Mouse (Mus musculus): ENCODE data around the gene Arxes1.
"Not testable (repeated sequence)": the region's sequence is repeated elsewhere in the genome, so short reads cannot be mapped to it uniquely, and the experiment has no call there.

Arxes1 gene

DNA sequence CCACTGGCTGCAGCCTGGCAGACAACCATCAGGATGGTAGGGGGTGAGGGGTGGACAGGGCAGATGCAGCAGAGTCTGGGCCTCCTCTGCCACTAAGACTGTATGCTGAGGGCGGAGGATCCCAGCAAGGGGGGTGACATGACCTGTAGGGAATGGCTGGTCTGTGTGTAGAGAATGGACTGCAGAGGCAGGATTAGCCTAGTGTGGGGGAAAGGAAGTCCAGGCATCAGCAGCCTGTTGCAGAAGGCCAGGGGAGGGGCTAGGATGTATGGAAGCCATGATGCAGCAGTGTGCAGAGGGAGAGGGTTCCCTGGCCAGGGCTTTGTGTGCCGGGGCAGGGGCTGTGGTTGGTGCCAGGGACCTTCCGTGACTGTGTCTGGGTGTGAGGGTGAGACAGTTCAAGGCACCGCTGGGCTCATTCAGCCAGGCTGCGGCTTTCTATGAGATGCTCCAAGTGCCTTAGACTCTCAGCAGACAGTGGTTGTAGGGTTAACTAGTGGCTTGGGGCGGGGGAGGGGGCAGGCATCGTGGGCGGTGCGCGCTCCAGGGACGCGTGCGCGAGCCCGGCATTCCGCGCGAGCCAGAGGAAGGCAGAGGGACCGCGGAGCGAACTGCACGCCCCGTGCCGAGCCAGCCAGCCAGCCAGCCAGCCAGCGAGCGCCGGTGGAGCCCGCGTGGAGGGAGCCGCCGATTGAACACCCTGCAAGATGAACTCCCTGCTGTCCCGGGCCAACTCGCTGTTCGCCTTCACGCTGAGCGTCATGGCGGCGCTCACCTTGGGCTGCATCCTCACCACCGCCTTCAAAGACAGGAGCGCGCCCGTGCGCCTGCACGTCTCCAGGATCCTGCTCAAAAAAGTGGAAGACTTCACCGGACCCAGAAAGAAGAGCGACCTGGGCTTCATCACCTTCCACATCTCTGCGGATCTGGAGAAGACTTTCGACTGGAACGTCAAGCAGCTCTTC lies at the start of gene Arxes1:
TSS of gene Arxes1 (plus strand) at position 569 of the 965 bp plus-strand sequence.
- peak; percentile 9 to 13 for DNase-seq (ENCODE audit: low spot score in 2 of 2)

DNA sequence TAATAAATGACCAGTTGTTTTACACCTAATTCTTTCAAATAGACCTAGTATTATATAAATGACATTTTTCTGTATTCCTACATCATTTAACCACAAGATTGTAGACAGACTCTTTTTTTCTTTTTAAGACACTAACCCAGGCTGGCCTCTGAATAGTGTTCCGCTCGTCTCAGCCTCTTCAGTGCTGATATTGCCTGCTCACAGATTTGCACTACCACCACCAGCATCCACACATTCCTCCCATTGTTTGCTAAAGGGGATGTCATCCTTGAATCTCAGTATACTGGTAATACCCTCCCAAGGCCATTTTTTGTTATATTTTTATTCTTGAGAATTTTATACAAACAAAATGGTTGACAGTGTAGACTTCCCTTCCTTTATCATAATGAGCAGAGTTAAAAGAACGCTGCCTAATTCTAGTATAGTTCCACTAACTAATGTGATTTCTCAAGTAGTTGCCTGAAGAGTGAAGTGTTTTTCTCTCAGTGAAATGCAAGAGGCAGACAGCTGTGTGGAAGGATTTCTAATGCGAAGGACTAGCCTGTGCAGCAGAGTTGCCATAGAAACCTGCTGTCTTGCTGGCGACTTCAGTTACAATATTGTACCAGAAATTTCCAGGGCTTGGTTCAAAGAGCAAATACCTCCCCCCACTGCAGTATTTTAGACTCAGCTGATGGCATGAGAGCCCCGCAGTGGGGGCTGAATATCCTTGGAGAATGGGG lies 48.5 kb upstream of the Arxes1 start:
- DNase-seq (ENCODE audit: low spot score in 2 of 2) = no peak

GRCm38 (mm10) chrX:135986267-135986666 lies 46.9 kb upstream of the Arxes1 start:
- no peak for DNase-seq (ENCODE audit: low spot score in 2 of 2)

- no peak for DNase-seq (ENCODE audit: low spot score in 2 of 2)
Measured at GRCm38 (mm10) chrX:135990661-135991060, 42.5 kb upstream of the Arxes1 start.

GRCm38 (mm10) chrX:135993192-135993594 lies 40.0 kb upstream of the Arxes1 start:
- DNase-seq (ENCODE audit: low spot score in 2 of 2) = not testable (repeated sequence)

GRCm38 (mm10) chrX:135993664-135994119 lies 39.5 kb upstream of the Arxes1 start, which contains the start of gene Arxes2:
Arxes2 (plus strand) TSS chrX:135993824.
- not testable (repeated sequence) for DNase-seq (ENCODE audit: low spot score in 2 of 2)

GRCm38 (mm10) chrX:136007199-136007843 lies 25.8 kb upstream of the Arxes1 start:
- no peak for DNase-seq (ENCODE audit: low spot score in 2 of 2)

GRCm38 (mm10) chrX:136014392-136014791 lies 18.8 kb upstream of the Arxes1 start:
- no peak for DNase-seq (ENCODE audit: low spot score in 2 of 2)

- DNase-seq (ENCODE audit: low spot score in 2 of 2) = no peak
Measured at GRCm38 (mm10) chrX:136030331-136030730, 2.8 kb upstream of the Arxes1 start.

GRCm38 (mm10) chrX:136043726-136044125 lies 10.6 kb downstream of the Arxes1 start:
- DNase-seq (ENCODE audit: low spot score in 2 of 2) = no peak

GRCm38 (mm10) chrX:136047528-136047927 lies 14.4 kb downstream of the Arxes1 start:
- peak; percentile 7 to 49 for DNase-seq (ENCODE audit: low spot score in 2 of 2)

GRCm38 (mm10) chrX:136051219-136051618 lies 18.1 kb downstream of the Arxes1 start:
- DNase-seq (ENCODE audit: low spot score in 2 of 2) = no peak

GRCm38 (mm10) chrX:136060698-136061097 lies 27.5 kb downstream of the Arxes1 start:
- no peak for DNase-seq (ENCODE audit: low spot score in 2 of 2)

GRCm38 (mm10) chrX:136067201-136067991 lies 34.2 kb downstream of the Arxes1 start:
- not testable (repeated sequence) for DNase-seq (ENCODE audit: low spot score in 2 of 2)

DNA sequence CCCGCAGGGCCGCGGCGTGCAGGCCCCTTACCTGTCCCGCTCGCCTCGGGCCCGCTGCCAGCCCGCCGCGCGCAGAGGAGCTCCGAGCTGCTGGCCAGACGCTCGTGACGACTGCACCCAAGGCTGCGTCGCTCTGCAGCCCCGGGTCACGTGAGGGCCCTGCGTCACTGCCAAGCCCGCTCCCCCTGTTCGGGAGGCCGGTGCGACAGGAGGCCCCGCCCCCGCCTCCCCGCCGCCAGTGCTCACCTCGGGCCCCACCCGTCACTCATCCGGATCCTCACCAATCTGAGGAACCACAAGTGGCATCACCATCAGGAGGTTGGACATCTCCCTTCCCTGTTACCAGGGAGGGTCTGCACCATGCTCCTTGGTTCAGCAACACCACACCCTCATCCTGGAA lies 34.9 kb downstream of the Arxes1 start, which contains the start of gene Bex2:
TSS of gene Bex2 (minus strand) at position 217 of the 400 bp plus-strand sequence.
- DNase-seq (ENCODE audit: low spot score in 2 of 2) = not testable (repeated sequence)
